Mouse (Mus musculus) adrenal gland, postnatal 14 days (tissue): Measurements from ENCODE around the gene Acvr1b. TPM values are rescaled to one million over a fixed set of nuclear protein-coding genes. Genes with fewer than 3 reads are reported as not detected.

Source experiments
- DNase-seq: peaks from one replicate; pipeline ENCODE4 v3.0.0; 2021; ENCODE audit warnings: mixed read lengths
- long read RNA-seq, 2 experiments: library from polyadenylated mRNA; stranded (forward); transcript quantifications; one replicate each; pipeline ENCODE4 v2.0.0; 2021
- total RNA-seq: library from RNA; stranded (reverse); gene quantifications from 2 replicates; pipeline ENCODE4 v1.2.3, GENCODE M21; 2021

Gene Acvr1b
- total RNA-seq: 9.0 and 11.2 TPM in 2 replicates
- long read RNA-seq, experiment 1, partial matches to known transcripts: 0 of 2 reads
- long read RNA-seq, experiment 1, other reads (novel, unspliced or antisense): 2 of 2 reads
- long read RNA-seq, experiment 2: 0 reads

- DNase-seq: peak; percentile 96
Measured at GRCm38 (mm10) chr15:101173421-101174211, at the start of gene Acvr1b. TSS of gene Acvr1b (plus strand) at chr15:101174067.

- DNase-seq: no peak
Measured at GRCm38 (mm10) chr15:101125561-101125960, 48.3 kb upstream of the Acvr1b start.

DNA sequence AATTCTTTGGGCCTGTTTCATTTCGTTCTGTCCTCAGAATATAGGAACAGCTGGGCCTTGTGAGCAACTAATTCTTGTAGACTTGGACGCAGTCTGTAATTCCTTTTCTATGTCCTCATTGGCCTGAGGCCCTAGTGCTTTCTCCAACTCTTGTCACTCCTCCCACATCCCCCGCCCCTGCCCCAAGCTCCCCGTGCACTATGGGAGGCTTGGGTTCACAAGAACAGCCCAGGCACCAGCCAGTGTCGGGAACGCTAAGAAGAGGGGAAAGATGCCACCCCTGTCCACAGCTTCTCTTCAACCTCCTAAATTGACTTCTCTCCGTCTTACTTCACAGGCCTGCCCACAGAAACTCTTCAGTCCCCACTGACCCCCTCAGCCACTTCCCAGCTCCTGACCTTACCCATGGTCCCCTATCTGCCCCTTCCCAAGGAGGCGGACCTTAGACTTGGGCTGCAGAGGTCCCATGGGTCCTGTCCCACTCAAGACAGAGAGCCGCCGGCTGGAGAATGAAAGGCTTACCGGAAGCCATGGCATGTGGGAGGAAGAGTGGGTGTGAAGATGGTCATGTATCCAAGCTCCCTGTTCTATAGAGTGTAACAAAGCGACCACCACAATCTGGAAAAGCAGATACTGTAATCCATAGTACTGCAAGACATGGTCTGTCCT is 46.9 kb upstream of the Acvr1b start:
- no peak for DNase-seq

DNA sequence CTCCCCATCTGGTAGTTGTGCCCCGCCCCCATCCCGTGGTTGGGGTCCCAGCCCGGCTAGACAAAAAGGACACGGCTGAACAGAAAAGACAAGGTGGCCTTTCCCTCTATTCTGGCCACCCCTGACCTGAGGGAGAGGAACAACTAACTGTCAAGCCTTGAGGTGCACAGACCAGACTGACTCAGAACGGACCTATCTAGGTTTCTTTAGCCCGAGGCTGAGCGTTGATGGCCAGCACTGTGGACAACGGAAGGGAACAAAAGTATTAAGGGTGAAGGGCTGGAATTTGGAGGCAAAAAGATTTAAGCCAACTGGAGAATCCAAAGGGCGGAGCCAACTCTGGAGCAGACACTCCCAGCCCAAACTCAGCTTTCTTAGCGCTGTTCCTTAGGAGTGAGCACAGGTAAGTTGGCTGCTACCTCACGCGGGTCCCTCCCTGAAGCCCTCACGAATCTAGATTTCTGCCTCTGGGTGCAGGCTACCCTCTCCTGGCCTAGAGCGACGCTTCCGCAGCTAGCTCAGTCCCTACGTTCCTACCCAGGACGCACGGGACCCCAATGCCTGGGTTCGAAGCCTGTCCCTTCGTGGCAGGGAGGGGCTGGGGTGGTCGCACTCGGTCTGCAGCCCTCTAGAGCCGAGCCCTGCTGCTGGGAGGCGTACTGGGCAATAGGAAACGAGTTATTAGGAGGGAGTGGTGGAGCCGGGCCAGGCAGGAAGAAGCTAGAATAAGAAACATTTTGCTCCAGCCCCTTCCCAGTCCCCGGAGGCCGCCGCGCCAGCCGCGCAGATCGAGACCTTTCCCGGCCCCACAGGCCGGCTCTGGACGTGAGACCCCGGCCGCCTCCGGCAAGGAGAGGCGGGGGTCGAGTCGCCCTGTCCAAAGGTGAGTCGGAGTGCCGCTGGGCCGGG is 45.4 kb upstream of the Acvr1b start, which contains the start of gene Acvrl1:
Acvrl1 (plus strand) TSS at position 342 of the 909 bp plus-strand sequence.
- DNase-seq: peak; percentile 53

DNA sequence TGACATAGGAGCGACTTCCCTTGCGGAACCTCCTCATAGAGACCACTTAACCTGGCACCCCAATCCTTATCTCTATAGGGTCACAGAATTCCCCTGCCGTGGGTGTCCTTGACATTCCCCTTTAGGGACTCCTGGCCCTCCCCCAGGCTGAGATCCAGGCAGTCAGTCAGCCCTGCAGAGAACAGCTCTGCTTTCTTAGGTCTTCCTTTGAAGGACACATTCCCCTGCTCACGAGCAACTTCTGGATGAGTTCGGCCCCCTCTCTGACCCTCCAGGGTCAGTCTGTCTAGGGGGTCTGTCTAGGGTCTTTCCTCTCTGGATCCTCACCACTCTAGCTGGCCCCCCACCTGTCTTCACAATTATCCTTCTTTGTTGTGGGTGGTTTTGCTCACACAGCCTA is 44.5 kb upstream of the Acvr1b start:
- DNase-seq: no peak

DNA sequence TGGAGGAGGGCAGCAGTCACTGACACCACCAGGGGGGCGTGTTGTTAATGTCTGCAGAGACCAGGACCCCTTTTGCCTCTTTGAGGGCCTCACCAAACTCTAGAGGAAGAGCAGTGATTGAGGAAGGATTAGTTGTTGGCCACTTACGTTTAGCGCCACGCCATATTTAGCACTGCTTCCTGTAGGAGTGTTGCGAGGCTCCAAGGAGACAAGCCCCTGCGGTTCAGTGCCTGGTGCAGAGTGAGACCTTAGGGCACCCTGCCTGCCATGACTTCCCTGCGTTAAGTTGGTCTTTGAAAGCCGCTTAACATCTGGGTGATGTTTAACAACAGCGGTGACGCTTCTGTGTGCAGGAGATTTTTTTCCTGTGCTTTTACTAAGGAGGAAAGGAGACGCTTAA is 42.4 kb upstream of the Acvr1b start:
- DNase-seq: no peak

DNA sequence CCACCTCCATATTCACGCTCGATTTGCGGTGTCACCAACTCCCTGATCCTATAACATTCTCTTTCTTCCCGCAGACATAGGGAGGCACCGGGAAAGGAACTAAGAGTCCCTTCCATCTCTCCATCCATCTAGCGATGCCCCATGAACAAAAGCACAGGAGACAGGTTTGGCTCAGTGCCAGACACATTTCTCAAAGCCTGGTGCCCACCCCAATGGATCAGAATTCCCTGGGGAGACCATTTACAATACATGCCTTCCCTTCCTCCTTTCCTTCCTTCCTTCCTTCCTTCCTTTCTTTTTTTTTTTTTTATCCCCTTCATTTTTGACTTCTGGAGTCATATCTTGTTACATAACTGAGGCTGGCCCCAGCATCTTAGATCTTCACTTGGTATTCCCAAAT is 41.8 kb upstream of the Acvr1b start:
- no peak for DNase-seq

DNA sequence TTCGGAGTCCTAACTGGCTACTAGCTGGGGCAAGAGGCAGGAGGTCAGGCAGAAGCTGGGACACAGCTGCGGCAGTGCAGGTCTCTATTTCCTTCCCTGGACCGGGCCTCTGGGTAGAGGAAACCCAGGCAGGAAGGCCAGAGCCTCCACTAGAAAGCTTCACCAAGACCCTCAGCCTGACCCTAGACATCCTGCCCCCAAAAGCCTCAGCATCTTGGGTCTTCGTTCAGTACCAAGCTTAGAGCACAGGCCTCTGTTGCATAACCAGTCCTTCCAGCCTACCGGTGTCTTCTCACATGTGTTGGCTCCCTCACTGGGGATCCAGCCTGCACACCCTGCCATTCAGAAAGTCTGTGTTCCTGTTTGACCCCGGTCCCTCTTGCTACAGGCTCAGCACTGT is 41.1 kb upstream of the Acvr1b start:
- no peak for DNase-seq

DNA sequence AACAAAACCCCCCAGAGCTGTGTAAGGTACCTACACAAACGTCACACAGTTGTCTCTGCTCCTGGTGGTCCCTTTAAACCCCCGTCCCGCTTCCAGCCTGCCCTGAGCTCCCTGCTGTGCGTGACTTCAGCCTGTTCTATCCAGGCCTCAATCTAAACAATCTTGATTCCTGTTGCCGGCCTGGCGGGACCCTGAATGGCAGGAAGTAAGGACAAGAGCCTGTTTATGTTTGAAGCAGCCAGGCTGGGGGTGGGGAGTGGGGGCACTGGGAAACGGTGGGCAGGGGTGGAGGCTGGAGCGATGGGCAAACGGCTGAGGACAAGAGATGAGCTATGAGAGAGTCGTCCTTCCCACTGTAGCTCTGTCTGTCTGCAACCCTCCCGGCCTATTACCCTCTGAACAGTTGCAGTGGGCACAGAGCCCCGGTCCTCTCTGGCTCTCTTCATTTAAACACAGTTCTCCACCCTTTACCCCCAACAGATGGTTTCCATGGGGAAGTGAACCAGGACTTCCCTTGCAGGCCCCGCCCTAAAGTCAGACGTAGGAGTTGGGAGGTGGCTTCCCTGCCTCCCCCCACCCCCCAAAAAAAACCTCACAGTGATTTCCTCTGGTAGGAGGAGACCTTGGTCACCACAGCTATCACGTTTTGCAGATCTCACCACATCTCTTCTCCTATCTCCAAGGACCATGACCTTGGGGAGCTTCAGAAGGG is 39.7 kb upstream of the Acvr1b start:
- DNase-seq: peak; percentile 58

DNA sequence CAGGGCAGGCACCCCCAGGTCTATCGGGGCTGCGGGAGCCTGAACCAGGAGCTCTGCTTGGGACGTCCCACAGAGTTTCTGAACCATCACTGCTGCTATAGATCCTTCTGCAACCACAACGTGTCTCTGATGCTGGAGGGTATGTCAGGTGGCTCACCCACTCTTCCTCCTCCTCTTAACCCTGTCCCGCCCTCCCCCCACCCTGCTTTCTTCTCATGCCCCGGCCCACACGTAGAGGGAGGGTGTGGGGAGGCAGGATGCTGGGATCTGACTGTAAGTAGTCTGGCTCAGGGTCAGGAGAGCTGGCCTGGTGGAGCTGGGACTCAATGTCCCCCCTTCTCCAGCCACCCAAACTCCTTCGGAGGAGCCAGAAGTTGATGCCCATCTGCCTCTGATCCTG is 38.5 kb upstream of the Acvr1b start:
- DNase-seq: no peak

DNA sequence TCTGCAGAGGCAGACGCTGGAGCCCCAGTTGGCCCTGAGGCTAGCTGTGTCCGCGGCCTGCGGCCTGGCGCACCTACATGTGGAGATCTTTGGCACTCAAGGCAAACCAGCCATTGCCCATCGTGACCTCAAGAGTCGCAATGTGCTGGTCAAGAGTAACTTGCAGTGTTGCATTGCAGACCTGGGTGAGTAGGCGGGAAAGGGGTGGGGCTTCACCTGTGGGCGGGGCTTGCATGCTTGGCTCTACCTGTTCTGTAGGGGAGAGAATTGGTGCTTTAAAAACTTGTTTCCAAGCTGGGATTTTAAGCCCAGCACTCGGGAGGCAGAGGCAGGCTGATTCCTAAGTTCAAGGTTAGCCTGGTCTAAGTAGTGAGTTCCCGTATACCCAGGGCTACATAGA is 36.4 kb upstream of the Acvr1b start:
- DNase-seq: no peak

DNA sequence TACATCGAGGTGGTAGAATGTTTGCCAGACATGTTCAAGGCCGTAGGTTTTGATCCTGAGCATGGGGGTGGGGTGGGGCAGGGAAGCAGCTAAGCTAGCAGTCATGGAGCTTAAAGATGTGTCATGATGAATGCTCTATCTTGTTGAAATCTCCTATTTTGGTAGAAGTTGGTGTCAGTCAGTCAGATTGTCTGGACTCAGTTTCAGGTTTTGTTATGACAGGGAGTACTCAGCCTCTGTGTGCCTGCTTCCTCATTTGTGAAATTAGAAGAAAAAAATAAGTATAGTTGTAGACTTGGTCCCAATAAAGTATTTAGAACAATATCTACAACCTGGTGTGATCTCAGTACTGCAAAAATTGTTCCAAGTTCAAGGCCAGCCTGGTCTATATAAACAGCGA is 35.2 kb upstream of the Acvr1b start:
- DNase-seq: no peak

- DNase-seq: peak; percentile 23
Measured at GRCm38 (mm10) chr15:101139885-101140284, 34.0 kb upstream of the Acvr1b start.

DNA sequence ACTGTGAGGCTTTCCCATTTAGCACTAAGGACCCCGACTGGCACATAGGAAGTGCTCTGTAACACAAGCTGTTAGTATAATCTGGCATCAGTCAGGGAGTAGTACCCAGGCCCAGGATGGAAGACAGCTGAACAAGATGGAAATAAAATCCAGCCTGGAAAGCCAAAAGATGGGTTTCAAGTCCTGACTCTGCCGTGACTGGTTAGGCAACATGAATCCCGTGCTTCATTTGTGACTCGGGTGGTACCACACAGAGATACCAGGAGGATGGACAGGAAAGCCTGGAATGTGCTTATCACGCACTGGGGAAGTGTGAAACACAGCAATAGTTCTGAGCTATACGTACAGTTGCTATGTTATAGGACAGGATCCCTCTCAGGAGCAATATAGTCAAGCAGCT is 33.3 kb upstream of the Acvr1b start:
- no peak for DNase-seq

- DNase-seq: peak; percentile 81
Measured at GRCm38 (mm10) chr15:101141061-101141541, 32.8 kb upstream of the Acvr1b start.

DNA sequence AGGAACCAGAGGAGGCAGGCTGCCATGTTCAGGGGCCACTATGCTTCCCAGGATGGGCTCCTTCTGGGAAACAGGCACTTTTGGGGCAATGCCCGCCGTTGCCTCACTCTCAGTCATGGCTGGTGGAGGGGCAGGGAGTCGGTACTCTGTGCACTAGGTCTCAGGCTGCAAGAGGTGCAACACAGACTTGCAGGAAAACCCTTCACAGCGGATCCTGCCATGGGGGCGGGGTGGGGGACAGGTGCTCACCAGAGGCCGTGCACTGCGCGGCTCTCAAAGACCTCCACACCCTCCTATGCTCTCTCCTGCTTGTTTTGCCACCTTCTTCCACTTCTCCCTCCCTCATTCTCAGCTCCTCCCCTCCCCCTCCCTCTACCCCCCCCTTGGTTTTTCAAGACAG is 31.2 kb upstream of the Acvr1b start:
- no peak for DNase-seq

DNA sequence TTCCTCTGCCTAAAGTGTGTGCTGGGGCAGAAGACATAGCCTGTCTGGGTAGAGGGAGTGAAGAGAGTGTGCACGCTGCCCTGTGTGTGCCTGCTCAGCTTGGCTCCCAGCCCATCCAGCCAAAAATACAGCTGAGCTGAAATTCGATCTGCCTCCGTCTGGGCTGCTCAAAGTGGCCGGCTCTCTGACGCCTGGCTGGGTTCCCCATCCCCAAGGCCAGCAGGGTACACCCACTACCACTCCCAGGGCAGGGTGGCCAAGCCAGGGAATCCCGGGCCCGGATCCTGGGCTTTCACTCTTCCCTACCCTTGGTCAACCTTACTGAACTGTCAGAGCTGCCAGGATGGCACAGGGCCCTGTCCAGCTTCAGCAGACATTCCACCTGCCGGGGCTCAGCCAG is 30.4 kb upstream of the Acvr1b start:
- DNase-seq: peak; percentile 75

DNA sequence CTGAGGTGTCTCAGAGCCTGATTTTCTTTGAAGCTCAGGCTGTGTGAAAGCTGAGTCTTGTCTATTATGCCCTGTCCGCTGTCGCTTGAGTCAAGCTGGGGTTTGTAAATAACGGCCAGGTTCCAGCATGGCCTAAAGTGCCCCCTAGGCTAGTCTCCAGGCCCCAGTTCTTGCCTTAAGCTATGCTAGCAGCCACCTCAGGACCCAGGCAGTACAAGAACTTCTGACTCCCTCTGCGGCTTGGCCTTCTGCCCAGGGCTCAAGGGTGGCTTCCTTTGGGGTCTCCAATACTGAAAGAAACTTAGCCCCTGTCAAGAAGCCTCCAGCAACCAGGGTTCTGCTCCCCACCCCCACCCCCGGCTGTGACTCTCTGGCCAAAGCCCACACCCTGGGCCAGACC is 29.7 kb upstream of the Acvr1b start:
- no peak for DNase-seq

DNA sequence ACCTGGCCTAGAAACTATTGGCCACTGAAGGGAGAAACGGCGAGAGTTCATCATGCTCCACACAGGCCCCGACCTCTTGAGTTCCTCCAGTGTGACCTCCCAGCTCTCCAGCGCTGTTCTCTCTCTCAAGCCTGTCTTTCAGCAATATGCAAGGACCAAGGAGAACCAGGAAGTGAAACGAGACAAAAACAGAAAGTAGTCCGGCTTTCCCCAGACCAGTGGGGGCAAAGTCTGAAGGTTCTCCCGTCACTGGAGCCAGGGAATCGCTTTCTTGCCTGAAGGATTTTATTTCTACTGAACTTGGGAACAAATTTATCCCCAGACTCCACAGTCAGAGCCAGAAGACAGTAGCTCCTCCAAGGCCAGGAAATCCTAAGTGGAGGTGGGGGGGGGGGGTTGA is 29.1 kb upstream of the Acvr1b start:
- DNase-seq: no peak

GRCm38 (mm10) chr15:101145424-101146099 is 28.3 kb upstream of the Acvr1b start:
- DNase-seq: peak; percentile 98
